ENCODE assay signal across 8 mouse cellular contexts in the genomic region with DNA sequence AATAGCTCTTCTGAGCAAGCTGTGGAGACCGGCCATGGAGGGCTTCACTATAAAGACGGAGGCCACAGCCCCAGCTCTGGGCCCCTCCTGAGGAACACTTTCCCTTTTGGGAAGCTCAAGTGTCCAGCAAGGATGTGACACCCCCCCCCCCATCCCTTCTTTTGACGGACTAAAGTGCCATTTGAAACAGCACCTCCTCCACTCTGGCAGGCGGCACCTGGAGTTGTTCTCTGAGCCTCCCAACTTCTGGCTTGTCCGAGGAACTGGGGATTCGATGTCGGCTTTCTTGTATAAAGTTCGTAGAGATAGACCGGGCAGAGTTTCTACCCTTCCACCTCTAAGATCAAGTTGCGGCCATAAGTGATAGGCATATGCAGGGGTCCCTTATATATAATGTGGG.
DNase-seq lines count a peak whose midpoint lies in the region; ATAC-seq and TF ChIP-seq lines count a peak whose summit lies in the region.

No protein-coding gene starts in this region.

- peaks cover 76% of the 10 kb centered on the region for H3K27me3 ChIP-seq in erythroblast, embryonic 14.5 days (ENCODE audit: control insufficient read depth)
- H3K27me3 ChIP-seq in testis, adult 2 months (ENCODE audit: control insufficient read depth, insufficient read depth, low read length) = no peaks in the 10 kb centered on the region
- peaks cover 9% of the 10 kb centered on the region; the same call in 1 of the 2 replicates for H3K27me3 ChIP-seq in limb, embryonic 15.5 days
- no peaks in the 10 kb centered on the region for H3K27me3 ChIP-seq in stomach, embryonic 16.5 days (ENCODE audit: control insufficient read depth, insufficient read depth, low read length)

- ATAC-seq in erythroblast, adult 5-6 weeks (replicated peaks; ENCODE audit: low FRiP score, poor library complexity, severe bottlenecking) = no peak
- ATAC-seq in limb, embryonic 15.5 days (ENCODE audit: insufficient number of reproducible peaks, low FRiP score, low TSS enrichment, low read depth) = peak; percentile 13; the same call in 1 of the 2 replicates
- peak; percentile 3; the same call in 1 of the 2 replicates for ATAC-seq in stomach, embryonic 16.5 days (ENCODE audit: insufficient read depth, low FRiP score)

- H3K9ac ChIP-seq in limb, embryonic 15.5 days = peak overlapping the region; percentile 68
- peak overlapping the region; percentile 87 for H3K9ac ChIP-seq in stomach, embryonic 16.5 days (ENCODE audit: low read length)

- peaks cover 5% of the 10 kb centered on the region; the same call in 1 of the 2 replicates for H3K9me3 ChIP-seq in erythroblast, embryonic 14.5 days (ENCODE audit: control insufficient read depth, low read length)
- no peaks in the 10 kb centered on the region for H3K9me3 ChIP-seq in limb, embryonic 15.5 days
- no peaks in the 10 kb centered on the region for H3K9me3 ChIP-seq in stomach, embryonic 16.5 days (replicated peaks; ENCODE audit: control insufficient read depth, low read length)

- WGBS in limb, embryonic 15.5 days = 2% methylated on average over 10 of the region's 10 CpGs
- WGBS in stomach, embryonic 16.5 days = 7% methylated on average over 10 of the region's 10 CpGs

- no peaks in the 10 kb centered on the region for H3K36me3 ChIP-seq in erythroblast, embryonic 14.5 days (ENCODE audit: control insufficient read depth)
- H3K36me3 ChIP-seq in testis, adult 2 months (ENCODE audit: control insufficient read depth, insufficient read depth, low read length) = no peaks in the 10 kb centered on the region
- no peaks in the 10 kb centered on the region for H3K36me3 ChIP-seq in limb, embryonic 15.5 days
- no peaks in the 10 kb centered on the region for H3K36me3 ChIP-seq in stomach, embryonic 16.5 days (ENCODE audit: control insufficient read depth, insufficient read depth, low read length)

- peaks cover 39% of the 10 kb centered on the region for H3K4me1 ChIP-seq in erythroblast, embryonic 14.5 days (ENCODE audit: control insufficient read depth)
- H3K4me1 ChIP-seq in testis, adult 2 months (ENCODE audit: control insufficient read depth, insufficient read depth, low read length) = peaks cover 17% of the 10 kb centered on the region
- peaks cover 28% of the 10 kb centered on the region for H3K4me1 ChIP-seq in limb, embryonic 15.5 days
- peaks cover 15% of the 10 kb centered on the region for H3K4me1 ChIP-seq in stomach, embryonic 16.5 days (ENCODE audit: control insufficient read depth, insufficient read depth, low read length)

- no peak for TF ChIP-seq POLR2A in testis, adult 2 months (IDR thresholded peaks at IDR 0.05; ENCODE audit: control insufficient read depth, low read depth, low read length)

- peak overlapping the region; percentile 89 for H3K4me2 ChIP-seq in limb, embryonic 15.5 days
- H3K4me2 ChIP-seq in stomach, embryonic 16.5 days (ENCODE audit: low read depth, low read length) = peak overlapping the region; percentile 89

- DNase-seq in testis, postnatal 10 days (ENCODE audit: low spot score) = no peak
- DNase-seq in frontal cortex, postnatal 25 days (ENCODE audit: low spot score in 2 of 2) = no peak
- DNase-seq in urinary bladder, postnatal 4 days (ENCODE audit: low spot score in 2 of 2) = no peak

- peak overlapping the region; percentile 69 for H3K4me3 ChIP-seq in erythroblast, embryonic 14.5 days (replicated peaks)
- peak overlapping the region; percentile 84 for H3K4me3 ChIP-seq in testis, adult 2 months (ENCODE audit: control insufficient read depth, low read depth, low read length)
- peak overlapping the region; percentile 78 for H3K4me3 ChIP-seq in limb, embryonic 15.5 days
- peak overlapping the region; percentile 82 for H3K4me3 ChIP-seq in stomach, embryonic 16.5 days (replicated peaks; ENCODE audit: low read length)

- peak overlapping the region; percentile 3 for H3K27ac ChIP-seq in testis, adult 2 months (ENCODE audit: control insufficient read depth, insufficient read depth, low read depth, low read length)
- peak overlapping the region; percentile 90 for H3K27ac ChIP-seq in limb, embryonic 15.5 days
- H3K27ac ChIP-seq in stomach, embryonic 16.5 days (ENCODE audit: low read length) = peak overlapping the region; percentile 78; the same call in 1 of the 2 replicates

- TF ChIP-seq CTCF in testis, adult 2 months (IDR thresholded peaks at IDR 0.05; ENCODE audit: control insufficient read depth, insufficient read depth, insufficient replicate concordance, low read depth, low read length) = no peak

Comparison
In these comparisons a context has a peak if more than half of its experiments do, and no peak if none do; other contexts are left out.
1. H3K27ac ChIP-seq: peak in every context shown above with its lines; median percentile 90 in limb, embryonic 15.5 days; 78 in stomach, embryonic 16.5 days; 3 in testis, adult 2 months.